Mouse (Mus musculus): ENCODE results near the gene Wbp1. TPM values are rescaled to one million over a fixed set of nuclear protein-coding genes. Genes with fewer than 3 reads are reported as not detected.
"Not testable (repeated sequence)": the region's sequence is repeated elsewhere in the genome, so short reads cannot be mapped to it uniquely, and the experiment has no call there.

The Wbp1 gene
- 10 to 100 TPM; 54.3 to 58.0 TPM for total RNA-seq (2021)

DNA sequence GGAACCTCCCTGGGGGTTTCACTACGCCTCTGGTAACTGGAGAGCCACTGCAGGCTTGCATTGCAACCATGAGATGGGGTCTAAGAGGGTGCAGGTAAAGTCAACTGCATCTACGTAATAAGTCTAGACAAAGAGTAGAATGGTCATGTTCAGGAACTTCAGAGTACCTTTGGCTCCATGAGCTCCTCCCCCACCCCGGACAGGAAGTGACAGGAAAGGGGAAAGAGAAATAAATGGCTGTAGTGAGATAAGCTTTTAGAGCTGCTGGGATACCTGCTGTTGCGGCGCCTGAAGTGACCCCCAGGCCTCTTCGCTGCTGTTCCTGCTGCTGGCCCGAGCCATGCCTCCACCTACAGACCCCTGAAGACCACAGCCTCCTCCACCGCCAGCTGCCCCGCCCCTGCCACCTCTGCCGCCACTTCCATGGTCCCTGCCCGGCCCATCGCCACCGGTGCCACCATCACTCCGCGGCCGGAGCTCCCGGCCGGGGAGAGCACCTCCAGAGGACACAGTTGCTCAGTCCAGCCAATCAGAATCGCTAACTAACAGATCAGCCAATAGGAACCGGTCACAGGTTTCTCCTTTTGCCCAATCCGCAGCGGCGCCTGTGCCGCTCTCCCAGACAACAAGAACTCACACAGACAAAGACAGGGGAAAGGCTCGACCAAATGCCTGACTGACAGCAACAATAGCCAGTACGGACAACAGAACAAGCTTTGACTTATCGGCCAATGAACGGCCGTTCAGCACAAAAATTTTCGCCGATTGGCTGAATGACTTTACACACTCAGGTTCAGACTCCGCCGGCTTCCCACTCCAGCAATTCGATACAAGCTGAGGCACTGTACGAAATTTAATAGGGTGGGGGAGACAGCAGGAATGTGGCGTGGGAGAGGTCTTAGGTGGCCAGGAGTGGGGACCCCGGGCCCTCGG is at the start of gene Wbp1:
Wbp1 (minus strand) TSS at position 630 of the 933 bp plus-strand sequence.
- peak; percentile 72 to 80 for DNase-seq (ENCODE audit: extremely low spot score in 1 of 2, low spot score in 1 of 2)

DNA sequence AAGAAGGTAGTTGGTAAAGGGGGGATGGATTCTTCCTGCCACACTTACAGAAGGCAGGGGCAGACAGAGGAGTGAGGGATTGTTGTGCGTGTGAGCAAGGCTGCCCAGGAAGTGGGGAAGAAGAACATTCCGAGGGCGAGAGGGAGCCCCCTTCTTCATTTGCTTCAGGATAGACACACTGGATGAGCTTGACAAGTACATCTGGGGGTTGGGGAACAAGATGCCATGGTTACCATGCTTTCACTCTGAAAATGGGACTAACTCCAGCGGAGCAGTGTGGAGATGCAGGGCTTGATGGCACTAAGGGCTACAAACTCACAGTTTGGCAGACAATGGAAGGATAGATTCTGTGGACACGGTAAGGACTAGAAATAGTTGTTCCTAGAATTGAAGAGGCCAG is 49.7 kb upstream of the Wbp1 start:
- no peak for DNase-seq (ENCODE audit: extremely low spot score in 1 of 2, low spot score in 1 of 2)

DNA sequence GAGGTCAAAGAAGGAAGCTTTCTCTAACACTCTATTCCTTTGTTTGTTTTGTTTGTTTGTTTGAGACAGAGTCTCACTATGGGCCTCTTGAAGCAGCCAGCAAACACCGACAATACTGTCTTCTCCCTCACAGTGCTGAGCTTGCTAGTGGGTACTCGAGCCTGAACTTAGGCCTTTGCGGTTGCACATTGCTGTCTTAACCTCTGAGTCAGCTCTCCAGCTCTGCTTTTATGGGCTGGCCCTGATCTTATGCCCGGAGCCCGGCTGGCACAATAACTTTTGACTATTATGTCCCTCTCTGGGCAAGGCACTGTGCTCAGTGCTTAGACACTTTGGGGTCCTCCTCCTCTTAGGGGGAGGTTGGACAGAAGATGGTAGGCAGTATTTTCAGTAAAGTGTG is 48.5 kb upstream of the Wbp1 start:
- no peak for DNase-seq (ENCODE audit: extremely low spot score in 1 of 2, low spot score in 1 of 2)

DNA sequence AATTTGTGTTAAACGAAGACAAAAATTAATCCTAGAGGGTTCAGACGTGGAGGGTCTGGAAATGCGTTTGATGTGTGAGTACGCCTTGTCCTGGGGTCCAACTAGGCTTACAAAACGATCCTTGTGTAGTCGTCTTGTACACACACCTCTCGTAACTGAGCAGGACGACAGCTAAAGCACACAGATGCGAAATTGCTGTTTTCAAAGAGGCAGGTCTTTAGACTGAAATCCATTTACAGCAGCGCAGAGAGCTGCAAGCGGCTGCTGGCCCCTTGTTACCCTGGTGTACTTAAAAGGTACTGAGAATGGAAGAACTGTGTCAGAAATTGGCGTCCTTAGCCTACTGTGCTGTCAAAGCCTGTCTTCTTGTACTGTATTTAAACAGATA is 44.9 kb upstream of the Wbp1 start:
- DNase-seq (ENCODE audit: extremely low spot score in 1 of 2, low spot score in 1 of 2) = no peak

DNA sequence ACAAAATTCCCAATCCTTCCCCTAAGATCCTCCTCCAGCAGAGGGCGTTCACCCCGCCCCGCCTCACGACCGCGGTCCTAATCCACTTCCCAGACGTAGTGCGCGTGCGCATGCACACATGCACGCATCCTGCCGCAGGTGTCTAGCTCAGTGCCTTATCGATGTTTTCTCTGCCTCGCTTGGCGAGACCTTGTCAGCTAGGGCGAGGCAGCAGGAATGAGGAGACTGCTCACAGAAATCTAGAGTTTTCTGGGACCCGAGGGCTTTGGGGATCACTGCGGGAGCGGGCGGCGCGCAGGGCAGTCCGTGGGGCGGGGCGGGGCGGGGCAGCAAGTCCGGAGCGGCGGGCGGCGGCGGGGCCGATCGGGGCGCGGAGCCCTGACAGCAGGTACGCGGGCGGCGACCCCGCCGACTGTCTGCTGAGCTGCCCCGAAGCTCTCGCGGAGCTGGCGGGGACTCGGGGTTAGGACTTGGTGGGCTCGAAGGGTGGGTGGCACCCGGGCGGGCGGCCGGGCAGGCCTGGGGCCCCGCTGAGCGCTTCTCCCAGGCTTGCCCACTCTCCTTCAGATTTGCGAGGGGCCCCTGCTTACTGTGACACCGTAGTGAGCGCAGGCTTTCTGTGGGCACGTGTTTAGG is 44.4 kb upstream of the Wbp1 start, which contains the start of gene Dctn1:
Dctn1 (plus strand) TSS at position 314 of the 636 bp plus-strand sequence.
- DNase-seq (ENCODE audit: extremely low spot score in 1 of 2, low spot score in 1 of 2) = peak; percentile 88 to 91

DNA sequence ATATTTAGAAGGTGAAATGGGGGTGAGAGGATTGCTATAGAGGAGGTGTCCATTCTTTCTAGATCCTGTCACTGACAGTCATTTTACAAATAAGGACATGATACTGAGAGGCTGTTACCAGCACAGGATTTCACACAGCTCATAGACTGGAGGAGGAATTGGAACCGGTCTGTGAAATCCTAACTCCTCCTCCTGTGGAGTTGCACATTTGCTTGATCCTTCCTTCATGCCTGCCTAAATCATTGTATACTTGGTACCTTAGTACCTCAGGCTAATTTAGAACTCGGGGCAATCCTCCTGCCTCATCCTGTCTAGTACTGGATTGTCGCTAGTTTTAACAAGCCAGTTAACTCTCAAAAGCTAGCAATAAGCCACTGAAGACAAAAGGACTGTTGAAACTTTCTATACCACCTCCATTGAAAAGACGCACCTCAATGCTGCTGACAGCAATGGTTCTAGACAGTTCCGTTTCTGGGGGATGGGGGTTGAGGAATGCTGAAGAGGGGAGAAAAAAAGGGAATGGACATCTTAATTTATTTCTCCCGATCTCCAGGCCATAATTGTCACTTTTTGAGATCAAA is 43.8 kb upstream of the Wbp1 start:
- DNase-seq (ENCODE audit: extremely low spot score in 1 of 2, low spot score in 1 of 2) = no peak

DNA sequence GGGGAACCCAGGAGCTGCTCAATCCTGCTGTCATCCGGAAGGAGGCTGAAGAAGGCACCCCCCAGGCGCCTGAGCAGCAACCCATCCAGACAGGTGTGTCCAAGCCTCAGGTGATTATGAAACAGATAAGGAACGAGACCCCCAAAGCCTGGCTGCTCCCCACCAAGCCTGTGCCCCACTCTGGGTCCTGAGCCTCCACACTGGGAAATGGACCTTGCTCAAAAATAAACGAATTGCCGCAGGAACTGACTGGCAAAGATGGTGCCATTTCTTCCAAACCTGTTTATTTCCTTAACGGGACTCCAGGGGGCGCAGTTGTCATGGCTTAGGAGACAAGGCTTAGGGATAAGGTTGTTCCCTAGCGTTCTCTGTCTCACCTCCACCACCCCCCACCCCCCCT is 41.3 kb upstream of the Wbp1 start:
- peak in 1 of 2 experiments; percentile 74 for DNase-seq (ENCODE audit: extremely low spot score in 1 of 2, low spot score in 1 of 2)

DNA sequence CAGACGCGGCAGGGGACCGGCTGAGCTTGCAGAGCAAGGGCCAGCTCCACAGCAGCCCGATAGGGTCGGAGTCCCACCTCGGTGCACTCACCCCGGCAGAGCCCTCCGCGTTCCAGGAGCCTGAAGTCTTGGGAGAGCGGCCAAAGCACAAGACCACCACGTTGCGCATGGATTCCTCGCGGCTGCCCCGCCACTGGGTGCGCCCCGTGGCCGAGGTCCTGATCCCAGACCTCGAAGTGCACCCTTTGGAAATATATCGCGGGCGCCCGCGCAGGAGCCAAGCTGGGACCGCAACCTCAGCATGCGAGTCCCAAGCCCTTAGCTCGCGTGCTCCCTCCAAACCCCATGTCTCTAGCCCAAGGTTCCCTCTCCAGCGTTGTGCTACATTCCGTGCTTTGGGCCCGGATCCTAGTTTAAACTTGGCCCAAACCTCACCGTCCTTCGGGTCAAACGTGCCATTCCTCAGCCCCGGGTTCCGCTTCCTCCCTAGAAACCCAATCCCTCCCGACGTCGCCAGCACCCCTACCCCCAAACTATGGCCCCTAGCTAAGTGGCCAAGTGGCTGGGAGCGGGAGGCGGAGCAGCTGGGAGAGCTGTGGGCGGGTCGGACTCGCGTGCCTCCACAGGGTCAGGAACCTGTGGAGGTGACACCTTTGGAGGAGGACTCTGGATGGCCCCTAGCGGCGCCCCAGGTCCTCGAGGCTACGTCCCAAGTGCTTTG is 40.7 kb upstream of the Wbp1 start:
- no peak for DNase-seq (ENCODE audit: extremely low spot score in 1 of 2, low spot score in 1 of 2)

DNA sequence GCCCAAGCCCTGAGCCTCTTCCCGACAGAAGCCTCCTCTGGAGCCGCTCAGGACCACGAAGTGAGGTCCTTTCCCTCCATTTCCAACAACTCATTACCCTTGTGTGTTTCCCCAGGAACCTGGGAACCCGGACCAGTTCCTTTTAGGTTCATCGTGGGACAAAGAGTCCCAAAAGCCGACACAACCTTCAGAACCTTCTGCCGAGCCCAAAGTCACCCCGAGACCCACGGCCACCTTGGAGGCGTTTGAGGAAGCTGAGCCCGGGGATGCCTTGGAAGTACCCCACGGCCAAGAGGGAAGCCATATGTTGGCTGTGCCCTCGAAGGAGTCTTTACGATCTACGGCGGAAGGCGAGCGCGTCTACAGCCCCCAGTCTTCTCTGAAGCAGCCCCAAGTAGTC is 40.1 kb upstream of the Wbp1 start:
- no peak for DNase-seq (ENCODE audit: extremely low spot score in 1 of 2, low spot score in 1 of 2)

DNA sequence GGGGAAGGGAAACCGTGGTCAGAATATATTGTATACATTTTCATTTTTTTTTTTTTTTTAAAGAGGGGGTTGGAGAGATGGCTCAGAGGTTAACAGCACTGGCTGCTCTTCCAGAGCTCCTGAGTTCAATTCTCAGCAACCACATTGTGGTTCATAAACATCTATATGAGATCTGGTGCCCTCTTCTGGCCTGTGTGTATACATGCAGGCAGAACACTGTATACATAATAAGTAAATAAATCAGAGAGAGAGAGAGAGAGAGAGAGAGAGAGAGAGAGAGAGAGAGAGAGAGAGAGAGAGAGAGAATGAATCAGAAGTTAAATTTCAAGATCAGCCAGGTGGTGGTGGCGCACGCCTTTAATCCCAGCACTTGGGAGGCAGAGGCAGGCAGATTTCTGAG is 38.1 kb upstream of the Wbp1 start:
- DNase-seq (ENCODE audit: extremely low spot score in 1 of 2, low spot score in 1 of 2) = not testable (repeated sequence)

DNA sequence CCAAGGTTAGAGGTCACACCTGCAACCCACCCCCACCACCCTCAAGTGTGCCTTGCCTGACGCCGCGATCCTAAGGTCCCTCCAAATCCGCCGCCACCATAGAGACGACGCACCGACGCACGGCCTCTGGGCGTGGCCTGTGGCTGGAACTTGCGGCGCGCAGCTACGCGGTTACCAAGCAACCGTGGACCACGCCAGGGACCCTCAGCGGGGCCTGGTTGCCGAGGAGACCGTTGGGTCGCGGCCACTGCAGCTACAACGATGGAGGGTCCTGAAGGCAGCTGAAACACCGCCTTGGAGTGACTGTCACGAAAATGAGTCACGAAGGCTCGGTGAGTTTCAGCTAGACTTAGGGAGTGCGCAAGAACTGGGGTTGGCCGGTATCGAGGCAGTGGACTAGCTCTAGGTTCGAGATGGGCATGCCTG is 34.9 kb upstream of the Wbp1 start, which contains the start of the genes Wdr54 and 1700003E16Rik:
Wdr54 (minus strand) TSS at position 139 of the 426 bp plus-strand sequence.
1700003E16Rik (plus strand) TSS at position 146 of the 426 bp plus-strand sequence.
- DNase-seq (ENCODE audit: extremely low spot score in 1 of 2, low spot score in 1 of 2) = peak; percentile 61 to 71

DNA sequence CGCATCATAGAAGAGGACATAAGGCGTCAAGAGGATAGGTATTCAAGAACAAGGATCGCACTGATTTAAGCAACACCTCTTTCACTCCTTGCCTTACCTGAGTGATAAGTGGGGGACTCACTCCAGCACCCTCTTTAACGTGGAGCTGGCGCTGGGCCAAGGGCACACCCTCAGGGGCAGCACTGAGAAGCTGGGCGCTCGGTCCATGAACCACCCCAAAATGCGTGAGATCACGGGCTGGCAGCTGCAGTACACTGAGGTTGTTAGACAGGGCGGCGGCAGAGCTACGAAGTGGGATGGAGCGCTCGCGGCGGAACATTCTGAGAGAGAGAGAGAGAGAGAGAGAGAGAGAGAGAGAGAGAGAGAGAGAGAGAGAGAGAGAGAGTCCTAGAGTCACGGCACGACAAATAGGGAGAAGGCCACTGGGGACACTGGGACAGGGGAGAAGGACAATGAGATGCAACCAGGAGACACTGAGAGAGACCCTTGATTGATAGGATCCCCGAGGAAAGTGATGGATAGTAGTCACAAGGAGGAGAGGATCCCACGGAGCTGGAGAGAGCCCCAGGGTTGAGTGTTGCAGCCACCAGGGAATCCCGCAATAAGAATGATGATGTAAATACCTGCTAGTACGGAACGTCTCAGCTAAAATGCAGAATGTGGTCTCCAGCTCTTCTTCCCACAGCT is 34.3 kb upstream of the Wbp1 start:
- no peak for DNase-seq (ENCODE audit: extremely low spot score in 1 of 2, low spot score in 1 of 2)

DNA sequence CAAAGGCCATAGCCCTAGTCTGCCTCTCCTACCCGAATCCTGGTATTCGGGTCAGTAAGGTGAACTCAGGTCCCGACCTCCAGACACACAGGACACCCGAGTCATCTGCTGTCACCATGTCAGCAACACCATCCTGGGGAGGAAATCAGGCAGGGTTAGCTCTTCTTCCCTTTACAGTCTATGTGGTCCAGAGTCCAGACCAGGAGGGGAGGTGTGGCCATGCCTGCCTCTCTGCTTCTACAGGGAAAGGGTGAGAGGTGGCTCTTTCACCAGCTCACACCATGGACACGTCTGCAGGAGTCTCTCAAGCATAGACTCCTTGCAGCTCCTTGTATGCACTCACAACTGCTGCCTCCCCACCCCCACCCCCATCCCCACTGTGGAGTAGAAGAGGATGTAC is 32.1 kb upstream of the Wbp1 start:
- no peak for DNase-seq (ENCODE audit: extremely low spot score in 1 of 2, low spot score in 1 of 2)

DNA sequence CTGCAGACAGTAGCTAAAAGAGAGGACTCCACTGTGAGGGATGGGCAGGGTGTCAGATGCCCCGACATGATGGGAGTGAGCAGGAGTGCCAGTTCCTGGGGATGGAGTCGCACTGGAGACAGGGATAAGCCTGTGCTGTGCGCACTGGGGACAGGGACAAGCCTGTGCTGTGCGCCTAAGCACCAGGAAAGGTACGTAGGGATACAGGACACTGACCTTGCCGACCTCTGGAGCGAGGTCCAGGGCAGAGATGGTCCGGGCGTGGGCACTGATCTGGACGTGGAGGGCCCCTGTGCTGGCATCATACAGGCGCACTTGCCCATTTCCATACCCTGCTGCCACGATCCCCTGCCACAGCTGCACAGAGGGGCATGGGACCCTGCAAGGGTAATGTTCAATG is 31.7 kb upstream of the Wbp1 start:
- no peak for DNase-seq (ENCODE audit: extremely low spot score in 1 of 2, low spot score in 1 of 2)

DNA sequence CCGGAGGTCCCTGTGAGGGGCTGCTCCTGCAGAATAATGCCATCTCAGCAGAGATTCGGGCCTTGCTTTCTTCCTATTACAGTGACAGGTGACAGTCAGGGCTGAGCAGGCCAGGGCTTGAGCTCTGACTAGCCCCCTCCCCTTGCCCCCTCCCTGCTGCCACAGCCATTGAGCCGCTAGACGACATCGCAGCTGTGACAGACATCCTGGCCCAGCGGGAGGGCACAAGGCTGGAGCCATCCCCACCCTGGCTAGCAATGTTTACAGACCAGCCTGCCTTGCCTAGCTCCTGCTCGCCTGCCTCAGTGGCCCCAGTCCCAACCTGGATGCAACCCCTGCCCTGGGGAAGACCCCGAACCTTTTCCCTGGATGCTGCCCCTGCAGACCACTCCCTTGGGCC is 30.4 kb upstream of the Wbp1 start:
- DNase-seq (ENCODE audit: extremely low spot score in 1 of 2, low spot score in 1 of 2) = no peak

DNA sequence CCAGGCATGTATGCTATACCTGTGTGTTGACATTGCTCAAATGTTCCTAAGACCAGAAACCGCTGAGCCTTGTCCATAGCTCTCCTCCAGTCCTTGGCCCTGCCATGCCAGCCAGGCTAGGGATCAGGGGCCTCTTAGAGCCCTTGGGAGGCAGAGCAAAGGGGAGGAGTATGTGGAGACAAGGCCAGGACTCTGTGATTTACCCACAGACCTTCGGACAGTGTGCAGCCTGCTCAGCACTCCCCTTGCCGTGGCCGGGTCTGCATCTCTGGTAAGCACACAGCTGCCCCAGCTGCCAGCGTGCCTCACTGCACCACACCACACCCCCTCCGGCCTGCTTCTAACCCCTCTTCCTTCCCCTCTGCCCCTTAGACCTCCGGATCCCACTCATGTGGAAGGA is 25.9 kb upstream of the Wbp1 start:
- no peak for DNase-seq (ENCODE audit: extremely low spot score in 1 of 2, low spot score in 1 of 2)

DNA sequence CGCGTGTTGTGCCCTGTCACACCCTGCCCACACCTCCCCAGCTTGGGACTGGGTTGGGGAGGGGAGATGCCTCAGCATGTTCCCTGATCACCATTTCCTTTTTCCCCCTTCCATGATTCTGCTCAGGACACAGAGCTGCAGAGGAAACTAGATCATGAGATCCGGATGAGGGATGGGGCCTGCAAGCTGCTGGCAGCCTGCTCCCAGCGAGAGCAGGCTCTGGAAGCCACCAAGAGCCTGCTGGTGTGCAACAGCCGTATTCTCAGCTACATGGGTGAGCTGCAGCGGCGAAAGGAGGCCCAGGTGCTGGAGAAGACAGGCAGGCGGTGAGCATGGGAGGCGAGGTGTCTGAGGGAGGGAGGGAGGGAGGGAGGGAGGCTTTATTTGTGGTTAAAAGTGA is 24.4 kb upstream of the Wbp1 start:
- no peak for DNase-seq (ENCODE audit: extremely low spot score in 1 of 2, low spot score in 1 of 2)

DNA sequence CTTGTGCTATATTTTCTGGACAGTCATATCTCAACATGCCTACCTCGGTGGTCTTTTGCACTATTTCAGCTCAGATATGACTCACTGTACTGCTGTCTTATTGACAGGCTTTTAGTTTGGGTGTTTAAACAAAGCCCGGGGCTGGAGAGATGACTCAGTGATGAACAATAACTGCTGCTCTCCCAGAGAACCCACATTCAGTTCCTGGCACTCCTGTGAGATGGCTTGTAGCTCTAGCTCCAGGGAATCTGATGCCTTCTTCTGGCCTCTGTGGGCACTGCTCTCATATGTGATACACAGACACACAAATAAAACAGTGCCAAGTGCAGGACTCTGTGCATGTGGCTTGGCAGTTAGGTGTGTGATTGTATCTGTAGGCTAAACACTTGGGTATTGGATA is 23.9 kb upstream of the Wbp1 start:
- DNase-seq (ENCODE audit: extremely low spot score in 1 of 2, low spot score in 1 of 2) = no peak

DNA sequence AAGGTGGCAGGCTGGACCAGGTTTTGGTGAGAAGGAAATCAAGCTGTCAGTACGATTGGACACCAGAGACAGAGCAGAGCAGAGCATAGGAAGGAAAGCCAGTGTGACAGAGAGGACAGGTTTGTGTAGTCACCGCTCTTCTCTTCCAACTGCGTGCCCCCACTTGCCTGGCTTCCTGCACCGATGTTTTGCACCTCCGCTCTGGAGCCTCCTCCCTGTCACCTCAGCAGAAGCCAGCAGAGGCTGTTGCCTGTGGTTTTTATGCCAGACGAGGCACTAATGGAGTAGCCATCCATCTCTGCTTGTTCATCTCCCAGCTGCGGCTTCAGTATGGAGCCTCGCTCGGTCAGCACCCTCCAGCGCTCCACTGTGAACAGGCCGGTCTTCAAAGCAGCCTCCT is 21.5 kb upstream of the Wbp1 start:
- DNase-seq (ENCODE audit: extremely low spot score in 1 of 2, low spot score in 1 of 2) = no peak

DNA sequence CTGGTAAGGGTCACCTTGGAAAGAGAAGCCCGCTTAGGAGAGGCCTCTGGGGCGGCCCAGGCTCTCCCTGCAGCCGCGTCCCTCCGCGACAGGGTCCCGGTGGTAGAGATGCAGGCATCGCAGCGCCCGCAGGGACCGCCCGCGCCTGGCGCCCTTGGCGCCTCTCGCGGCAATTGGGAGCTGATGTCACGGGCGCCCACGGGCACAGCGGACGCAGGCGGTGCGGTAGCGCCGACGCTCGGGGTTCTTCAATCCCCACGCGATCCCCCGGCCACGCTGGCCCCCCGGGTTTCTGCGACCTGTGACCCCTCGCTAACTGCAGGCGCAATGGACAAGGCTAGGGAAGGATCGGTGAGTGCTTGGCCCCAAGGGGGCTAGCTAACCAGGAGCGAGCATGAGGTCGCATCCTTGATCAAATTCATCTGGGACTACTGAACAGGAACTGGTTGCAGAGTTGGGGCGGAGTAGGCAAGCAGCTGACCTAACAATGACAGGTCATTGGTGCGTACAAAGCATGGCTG is 20.9 kb upstream of the Wbp1 start:
- peak; percentile 57 to 67 for DNase-seq (ENCODE audit: extremely low spot score in 1 of 2, low spot score in 1 of 2)
